Mouse (Mus musculus) ZHBTc4 (cell line): ENCODE results near the gene St3gal5.

Source experiments
- DNase-seq: peaks from one replicate; pipeline ENCODE4 v3.0.0-alpha.2; 2011; ENCODE audit warnings: low read depth, low spot score

St3gal5 gene

DNA sequence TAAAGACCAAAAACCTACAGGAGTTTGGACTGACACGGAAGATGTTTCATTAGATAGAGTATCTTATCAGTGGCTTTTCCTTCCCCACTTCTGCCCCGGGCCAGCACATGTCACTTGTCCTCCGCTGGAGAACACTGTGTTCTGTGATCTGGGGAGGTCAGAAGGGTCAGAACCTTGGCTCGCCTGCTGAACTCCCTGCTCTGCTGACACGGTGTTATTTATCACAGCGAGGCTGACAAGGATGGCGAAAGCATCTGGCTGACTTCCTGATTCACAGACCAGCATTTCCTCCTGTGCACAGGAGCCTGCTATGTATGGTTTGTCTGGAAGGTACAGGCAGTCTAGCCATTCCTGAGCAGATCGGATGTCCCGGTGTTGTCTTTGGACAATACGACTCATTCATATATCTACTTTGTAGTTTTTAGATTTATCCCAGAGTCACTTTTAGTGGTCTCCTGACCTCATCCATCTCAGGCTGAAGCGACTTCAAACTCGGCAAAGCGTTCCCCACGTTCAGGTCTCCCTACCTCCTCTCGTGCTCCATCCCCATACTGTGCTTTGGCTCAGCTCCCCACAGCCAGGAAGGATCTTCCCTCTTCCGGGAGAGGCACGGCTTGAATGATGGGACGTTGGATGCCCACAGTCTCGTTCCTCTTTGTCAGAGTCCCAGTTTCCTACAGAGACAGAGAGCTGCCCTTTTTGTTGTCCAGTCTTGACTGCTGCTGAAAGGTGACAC, 64.9 kb downstream of the St3gal5 start:
- no peak for DNase-seq

- peak; percentile 93 for DNase-seq
These were observed 67.2 kb downstream of the St3gal5 start for GRCm38 (mm10) chr6:72164321-72165275.

- no peak for DNase-seq
These were observed 68.5 kb downstream of the St3gal5 start for GRCm38 (mm10) chr6:72165907-72166306.

DNA sequence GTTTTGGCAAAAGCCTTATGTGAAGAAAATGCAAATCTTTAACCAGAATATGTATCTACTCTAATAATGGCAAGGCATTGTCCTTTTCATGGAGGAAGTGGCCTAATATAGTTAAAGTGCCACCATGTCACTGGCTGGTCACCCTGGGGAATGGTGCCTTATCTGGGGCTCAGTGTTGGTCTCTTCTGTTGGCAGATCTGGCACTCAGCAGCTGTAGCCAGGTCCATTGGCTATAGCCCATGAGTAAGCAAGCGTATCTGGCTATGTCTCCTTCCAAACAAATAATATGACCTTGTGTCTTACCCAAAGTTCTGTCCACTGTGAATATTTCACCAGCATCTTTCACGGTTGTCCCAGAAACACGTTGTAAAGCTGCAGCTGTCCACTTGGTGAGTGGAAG, 74.0 kb downstream of the St3gal5 start:
- no peak for DNase-seq

DNA sequence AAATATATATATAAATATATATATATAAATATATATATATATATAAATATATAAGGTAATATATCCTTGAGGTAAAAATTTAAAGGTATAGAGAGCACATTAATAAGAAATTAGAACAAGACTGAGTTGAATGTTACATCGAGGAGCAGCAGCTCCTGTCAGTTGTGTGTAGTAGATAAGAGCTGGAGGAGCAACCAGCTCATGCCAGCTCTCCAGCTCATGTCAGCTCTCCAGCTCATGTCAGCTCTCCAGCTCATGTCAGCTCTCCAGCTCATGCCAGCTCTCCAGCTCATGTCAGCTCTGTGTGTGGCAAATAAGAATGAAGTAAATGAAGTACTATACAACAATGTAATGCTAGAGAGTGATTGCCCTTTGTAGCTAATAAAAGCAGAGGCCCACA, 76.0 kb downstream of the St3gal5 start:
- no peak for DNase-seq

GRCm38 (mm10) chr6:72175419-72175818, 78.0 kb downstream of the St3gal5 start:
- DNase-seq: no peak

GRCm38 (mm10) chr6:72176004-72176403, 78.6 kb downstream of the St3gal5 start:
- no peak for DNase-seq

- DNase-seq: no peak
These were observed 80.0 kb downstream of the St3gal5 start for GRCm38 (mm10) chr6:72177417-72177816.

- DNase-seq: no peak
These were observed 81.6 kb downstream of the St3gal5 start for GRCm38 (mm10) chr6:72179006-72179405.

- no peak for DNase-seq
These were observed 82.4 kb downstream of the St3gal5 start for GRCm38 (mm10) chr6:72179562-72180502.

DNA sequence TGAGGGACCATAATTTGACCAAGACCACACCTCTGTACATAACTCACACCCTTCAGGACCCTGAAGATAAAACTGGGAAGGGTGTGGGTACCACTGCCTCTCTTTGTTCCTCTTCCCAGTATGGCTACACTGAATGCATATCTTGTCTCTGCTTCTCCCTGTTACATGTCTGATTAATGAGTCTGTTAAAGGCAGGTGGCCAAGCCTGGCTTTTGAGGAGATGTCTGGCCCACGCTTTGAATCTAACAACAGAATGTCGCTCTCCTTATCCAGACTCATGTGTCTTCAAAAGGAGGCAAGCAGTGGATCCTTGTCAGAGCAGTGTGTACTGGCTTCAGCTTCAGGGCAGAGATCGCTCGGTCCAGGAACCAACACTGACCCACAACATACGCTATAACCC, 87.2 kb downstream of the St3gal5 start:
- no peak for DNase-seq

DNA sequence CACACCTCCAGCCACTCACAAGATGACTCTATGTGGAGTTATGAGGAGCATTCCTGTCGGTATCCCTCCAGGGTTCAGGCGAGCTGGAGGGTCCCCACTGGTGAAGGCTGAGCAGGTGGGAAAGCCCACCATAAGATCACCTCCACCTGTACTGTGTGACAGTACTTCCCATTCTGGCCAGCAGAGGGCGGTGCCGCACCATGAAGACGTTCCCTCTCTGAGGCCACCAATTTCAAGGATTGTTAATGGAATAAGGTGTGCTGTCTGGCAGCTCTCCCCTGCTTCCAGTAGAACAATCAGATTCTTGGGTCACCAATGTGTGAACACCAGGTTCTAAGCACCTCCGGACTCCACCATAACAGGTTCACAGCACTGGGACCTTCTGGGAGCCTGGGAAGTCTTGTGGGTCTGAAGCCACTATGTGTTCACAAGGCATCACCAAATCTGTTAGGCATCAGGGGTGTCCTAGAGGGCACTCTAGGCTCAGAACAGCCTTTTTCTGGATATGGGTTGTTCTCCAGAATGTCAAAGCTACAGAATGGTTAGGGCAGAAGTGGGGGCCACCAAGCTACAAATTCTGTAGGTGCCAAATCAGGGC, 88.6 kb downstream of the St3gal5 start:
- peak; percentile 71 for DNase-seq

DNA sequence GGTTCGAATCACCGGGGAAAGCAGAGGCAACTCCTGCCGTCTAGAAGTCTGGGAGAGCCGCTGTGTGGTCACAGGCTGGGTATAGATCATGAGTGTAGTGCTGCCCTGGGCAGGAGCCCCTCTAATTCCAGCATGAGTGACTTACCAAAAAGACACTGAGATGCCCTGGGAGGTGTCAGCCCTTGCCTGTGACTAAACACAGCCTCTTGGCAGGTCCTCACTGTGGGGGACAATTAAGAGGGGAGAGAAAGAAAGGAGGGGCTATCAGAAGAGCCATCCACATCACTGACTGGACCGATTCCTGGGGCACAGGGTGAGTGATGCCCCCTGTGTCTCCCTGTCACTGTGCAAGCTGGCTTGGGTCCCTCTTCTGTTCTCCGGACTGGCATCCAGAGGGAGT, 89.4 kb downstream of the St3gal5 start:
- DNase-seq: no peak

- DNase-seq: peak; percentile 61
These were observed 91.9 kb downstream of the St3gal5 start for GRCm38 (mm10) chr6:72189061-72189863.

DNA sequence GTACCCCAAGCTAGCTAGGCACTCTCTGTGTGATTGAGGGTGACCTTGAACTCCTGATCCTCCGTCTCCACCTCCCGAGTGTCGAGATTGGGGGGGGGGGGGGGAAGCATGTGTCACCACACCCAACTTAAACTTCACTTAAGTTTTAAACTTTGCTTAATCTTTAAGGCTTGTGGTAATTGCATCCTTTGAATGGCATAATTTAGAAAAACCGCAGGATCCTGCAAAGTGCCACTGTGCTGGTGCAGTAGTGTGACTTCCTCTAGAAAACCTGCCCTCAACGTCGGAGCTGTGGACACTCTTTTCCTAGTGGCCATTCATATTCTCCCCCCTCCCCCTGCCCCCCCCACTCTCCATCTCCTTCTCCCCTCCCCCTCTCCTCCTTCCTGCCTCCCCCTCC, 92.7 kb downstream of the St3gal5 start:
- DNase-seq: no peak

- peak; percentile 6 for DNase-seq
These were observed 93.2 kb downstream of the St3gal5 start for GRCm38 (mm10) chr6:72190577-72190976.

GRCm38 (mm10) chr6:72196660-72197059, 99.3 kb downstream of the St3gal5 start:
- no peak for DNase-seq

DNA sequence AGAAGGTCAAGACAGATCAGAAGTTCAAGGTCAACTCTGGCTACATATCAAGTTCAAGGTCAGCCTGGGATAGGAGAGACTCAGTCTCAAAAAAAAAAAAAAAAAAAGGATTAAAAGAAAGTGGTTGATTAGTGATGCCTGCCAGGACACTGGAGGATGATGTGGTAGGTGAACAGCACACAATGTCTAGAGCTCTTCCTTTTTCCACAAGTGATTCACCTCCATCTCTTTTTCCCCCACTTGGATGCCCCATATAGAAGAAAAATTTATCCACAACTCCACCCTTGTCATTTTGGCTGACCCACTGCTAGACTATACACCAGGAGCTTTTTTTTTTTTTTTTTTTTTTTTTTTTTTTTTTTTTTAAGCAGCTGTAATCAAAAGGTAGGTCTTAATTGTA, 100.1 kb downstream of the St3gal5 start:
- DNase-seq: no peak

- no peak for DNase-seq
These were observed 103.3 kb downstream of the St3gal5 start for GRCm38 (mm10) chr6:72200595-72201256.

DNA sequence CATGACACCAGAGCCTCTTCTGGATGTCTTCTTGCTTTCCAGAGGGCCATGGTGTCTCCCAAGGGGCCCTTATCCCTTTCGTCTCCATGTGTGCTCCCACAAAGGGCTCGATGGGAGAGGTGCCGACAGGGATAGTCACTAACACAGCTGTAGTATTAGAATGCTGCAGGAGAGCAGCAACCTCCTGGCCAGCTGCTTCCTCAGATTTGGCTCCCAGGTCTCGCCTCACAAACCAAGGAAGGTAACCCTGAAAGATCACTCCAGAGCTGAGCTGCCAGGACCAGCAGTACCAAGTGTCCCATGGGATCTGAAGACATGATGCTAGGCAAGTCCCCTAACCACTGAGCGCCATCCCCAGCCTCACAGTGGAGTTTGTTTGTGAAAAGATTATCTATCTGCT, 105.3 kb downstream of the St3gal5 start:
- DNase-seq: no peak
